Mouse (Mus musculus) ES-E14 (cell line): ENCODE data around the gene Gsto2.

ENCODE experiments used
- CHD2 ChIP-seq: IDR thresholded peaks from 2 replicates; pipeline ENCODE4 v1.6.1; 2014; ENCODE audit warnings: mild to moderate bottlenecking, low read depth, low read length, inconsistent platforms
- HCFC1 ChIP-seq: IDR thresholded peaks from 2 replicates; pipeline ENCODE4 v1.6.1; 2012; ENCODE audit warnings: low read length, inconsistent platforms, borderline replicate concordance; ENCODE audit not compliant: insufficient read depth
- MAFK ChIP-seq: IDR thresholded peaks from 2 replicates; pipeline ENCODE4 v1.6.1; 2014; ENCODE audit warnings: mild to moderate bottlenecking, low read depth, low read length, inconsistent platforms; ENCODE audit not compliant: insufficient read depth
- ZC3H11A ChIP-seq: IDR thresholded peaks from 2 replicates; pipeline ENCODE4 v1.6.1; 2012; ENCODE audit warnings: low read depth, mild to moderate bottlenecking, inconsistent platforms, low read length, borderline replicate concordance
- ZNF384 ChIP-seq: IDR thresholded peaks from 2 replicates; pipeline ENCODE4 v1.6.1; 2012; ENCODE audit warnings: low read depth, low read length, inconsistent platforms

- TF ChIP-seq MAFK (no peak), ZC3H11A (no peak), HCFC1 (no peak), ZNF384 (no peak), CHD2 (no peak)
Measured at GRCm38 (mm10) chr19:47927032-47927431, 61.7 kb downstream of the Gsto2 start.
